Mouse (Mus musculus) hindbrain, postnatal 0 days (tissue): Measurements from ENCODE around the gene Tom1l1. TPM values are rescaled to one million over a fixed set of nuclear protein-coding genes. Genes with fewer than 3 reads are reported as not detected.

Source experiments
- ATAC-seq: fragments of 200-750 bp; cut with Nextera tagmentation; 2 replicates; pipeline ENCODE4 v1.8.0; 2017; ENCODE audit warnings: mild to moderate bottlenecking, moderate TSS enrichment, moderate library complexity
- DNase-seq: peaks from one replicate; pipeline ENCODE4 v3.0.0-alpha.2; 2015; ENCODE audit warnings: low spot score
- H3K27ac ChIP-seq: fragments of 300-500 bp; sonication (generic); 2 replicates; pipeline ENCODE4 v1.5.1; 2014; ENCODE audit warnings: mild to moderate bottlenecking
- H3K27me3 ChIP-seq: fragments of 300-500 bp; sonication (generic); 2 replicates; pipeline ENCODE4 v1.6.1; 2014; ENCODE audit warnings: low read length, mixed read lengths; ENCODE audit not compliant: insufficient read depth
- H3K36me3 ChIP-seq: fragments of 300-500 bp; sonication (generic); 2 replicates; pipeline ENCODE4 v1.6.1; 2014; ENCODE audit warnings: low read length, mixed read lengths; ENCODE audit not compliant: insufficient read depth
- H3K4me1 ChIP-seq: fragments of 300-500 bp; sonication (generic); 2 replicates; pipeline ENCODE4 v1.6.1; 2014; ENCODE audit warnings: antibody characterized with exemption, low read length, mixed read lengths; ENCODE audit not compliant: insufficient read depth
- H3K4me2 ChIP-seq: fragments of 300-500 bp; sonication (generic); 2 replicates; pipeline ENCODE4 v1.6.1; 2014; ENCODE audit warnings: low read depth, mild to moderate bottlenecking, low read length, moderate library complexity, mixed read lengths
- H3K4me3 ChIP-seq: fragments of 300-500 bp; sonication (generic); 2 replicates; pipeline ENCODE4 v1.5.1; 2014; ENCODE audit warnings: low read length
- H3K9ac ChIP-seq: fragments of 300-500 bp; sonication (generic); replicated peaks from 2 replicates; pipeline ENCODE4 v1.6.1; 2014; ENCODE audit warnings: mild to moderate bottlenecking, low read length, moderate library complexity, mixed read lengths
- H3K9me3 ChIP-seq: fragments of 300-500 bp; sonication (generic); 2 replicates; pipeline ENCODE4 v1.6.1; 2016; ENCODE audit warnings: low read length, mixed read lengths
- CTCF ChIP-seq: IDR thresholded peaks from 2 replicates; pipeline ENCODE4 v1.5.1; 2016; ENCODE audit warnings: antibody characterized with exemption, control low read depth, low read depth
- WGBS: fragments of 180-500 bp; shearing (Covaris S2); extraction: QIAGEN DNeasy Blood & Tissue Kit; methylation state at CpG from one replicate; pipeline ENCODE4 v1.1.7; 2014; 5-methylcytosine and 5-hydroxymethylcytosine counted together
- polyA plus RNA-seq: library from polyadenylated mRNA; unstranded; fragments of >200 nt; fragmentation: Nextera tagmentation; extraction: Ambion mirVana; gene quantifications from 2 replicates; pipeline ENCODE4 v1.2.1, GENCODE M21; 2015
- total RNA-seq: library from RNA; depleted of rRNA; stranded (reverse); fragments of >200 nt; gene quantifications from 2 replicates; pipeline ENCODE4 v1.2.3, GENCODE M21; 2014; rRNA removed

Tom1l1 gene
- total and polyA plus RNA-seq, 2 experiments from 2014 or later = 14.5 to 26.7 TPM

GRCm38 (mm10) chr11:90595826-90596225 is 92.3 kb downstream of the Tom1l1 start:
- no peak overlapping the region for H3K4me2 ChIP-seq
- TF ChIP-seq CTCF = no peak
- no peaks in the 10 kb centered on the region for H3K36me3 ChIP-seq
- H3K9ac ChIP-seq = no peak overlapping the region
- H3K9me3 ChIP-seq = no peaks in the 10 kb centered on the region
- no peak overlapping the region for H3K4me3 ChIP-seq
- WGBS = 85% methylated on average over 1 of the region's 1 CpGs
- H3K4me1 ChIP-seq = no peaks in the 10 kb centered on the region
- no peak overlapping the region for H3K27ac ChIP-seq
- no peak for ATAC-seq
- DNase-seq = no peak
- no peaks in the 10 kb centered on the region for H3K27me3 ChIP-seq

Other genes with a start within 250 kb of the Tom1l1 start
- gene Stxbp4, start 50.3 kb downstream of the Tom1l1 start, total RNA-seq = 9.1 and 15.2 TPM in 2 replicates
- 9.9 and 11.0 TPM in 2 replicates for gene Stxbp4, start 50.3 kb downstream of the Tom1l1 start, polyA plus RNA-seq
- 22.9 and 40.1 TPM in 2 replicates for gene Cox11, start 50.2 kb downstream of the Tom1l1 start, total RNA-seq
- 37.1 and 40.3 TPM in 2 replicates for gene Cox11, start 50.2 kb downstream of the Tom1l1 start, polyA plus RNA-seq